Mouse (Mus musculus) MEL (cell line): ENCODE results near the gene Cwc22. TPM values are rescaled to one million over a fixed set of nuclear protein-coding genes. Genes with fewer than 3 reads are reported as not detected.

Experiments
- DNase-seq: peaks from one replicate; pipeline ENCODE4 v3.0.0; 2011; ENCODE audit warnings: low read depth, low spot score
- H3K27ac ChIP-seq: 2 replicates; pipeline ENCODE4 v1.5.1; 2012; ENCODE audit warnings: low read depth, mild to moderate bottlenecking, control low read depth, low read length, moderate library complexity; ENCODE audit not compliant: control insufficient read depth
- H3K27me3 ChIP-seq, 2 experiments: fragments of 150-350 bp in 1 of 2; sonication (generic) in 1 of 2; 2 replicates each; pipeline ENCODE4 v1.6.1; 2012; ENCODE audit warnings: low read length in 2 of 2, mild to moderate bottlenecking in 2 of 2, improper control_type of control experiment in 1 of 2, moderate library complexity in 1 of 2; ENCODE audit not compliant: insufficient read depth in 2 of 2, control insufficient read depth in 1 of 2
- H3K36me3 ChIP-seq, 2 experiments: 2 replicates each; pipeline ENCODE4 v1.6.1; 2012 to 2014; ENCODE audit warnings: low read length in 2 of 2, improper control_type of control experiment in 1 of 2, inconsistent platforms in 1 of 2, mild to moderate bottlenecking in 1 of 2; ENCODE audit not compliant: insufficient read depth in 2 of 2, control insufficient read depth in 1 of 2
- H3K4me1 ChIP-seq, 2 experiments: fragments of 150-350 bp in 1 of 2; sonication (generic) in 1 of 2; 2 replicates each; pipeline ENCODE4 v1.6.1; 2012; ENCODE audit warnings: low read length in 2 of 2, improper control_type of control experiment in 1 of 2, mild to moderate bottlenecking in 1 of 2; ENCODE audit not compliant: insufficient read depth in 2 of 2, control insufficient read depth in 1 of 2
- H3K4me3 ChIP-seq, 2 experiments: fragments of 150-350 bp in 1 of 2; sonication (generic) in 1 of 2; 2 replicates each; pipeline ENCODE4 v1.5.1; 2012; ENCODE audit warnings: low read depth in 2 of 2, low read length in 2 of 2, mild to moderate bottlenecking in 2 of 2, moderate library complexity in 2 of 2, control low read depth in 1 of 2, improper control_type of control experiment in 1 of 2; ENCODE audit not compliant: control insufficient read depth in 1 of 2, insufficient read depth in 1 of 2
- H3K79me2 ChIP-seq: 2 replicates; pipeline ENCODE4 v1.6.1; 2012; ENCODE audit warnings: mild to moderate bottlenecking, low read length, moderate library complexity; ENCODE audit not compliant: control insufficient read depth, poor library complexity, insufficient read depth
- H3K9ac ChIP-seq: 2 replicates; pipeline ENCODE4 v1.6.1; 2012; ENCODE audit warnings: low read depth, mild to moderate bottlenecking, control low read depth, low read length, moderate library complexity; ENCODE audit not compliant: control insufficient read depth, poor library complexity, severe bottlenecking
- H3K9me3 ChIP-seq: fragments of 150-350 bp; sonication (generic); replicated peaks from 2 replicates; pipeline ENCODE4 v1.6.1; 2012; ENCODE audit warnings: mild to moderate bottlenecking, low read length, improper control_type of control experiment, moderate library complexity; ENCODE audit not compliant: insufficient read depth
- BHLHE40 ChIP-seq: IDR thresholded peaks from 2 replicates; pipeline ENCODE4 v1.6.1; 2012; ENCODE audit warnings: low read depth, mild to moderate bottlenecking, inconsistent platforms, low read length, improper control_type of control experiment, borderline replicate concordance
- CHD1 ChIP-seq: IDR thresholded peaks from 2 replicates; pipeline ENCODE4 v1.6.1; 2012; ENCODE audit warnings: low read depth, mild to moderate bottlenecking, inconsistent platforms, low read length, improper control_type of control experiment
- CHD2 ChIP-seq: IDR thresholded peaks from 2 replicates; pipeline ENCODE4 v1.6.1; 2011; ENCODE audit warnings: low read length, improper control_type of control experiment
- CTCF ChIP-seq, 3 experiments: IDR thresholded peaks in 2 of 3; conservative IDR thresholded peaks in 1 of 3; 2 replicates each; pipeline ENCODE4 v1.5.1; 2011 to 2012; ENCODE audit warnings: low read length in 3 of 3, low read depth in 2 of 3, mild to moderate bottlenecking in 2 of 3, improper control_type of control experiment in 1 of 3, inconsistent platforms in 1 of 3, mixed read lengths in 1 of 3, moderate library complexity in 1 of 3; ENCODE audit not compliant: control insufficient read depth in 1 of 3, insufficient read depth in 1 of 3, poor library complexity in 1 of 3, severe bottlenecking in 1 of 3
- E2F4 ChIP-seq: IDR thresholded peaks from 2 replicates; pipeline ENCODE4 v1.6.1; 2011; ENCODE audit warnings: low read depth, low read length, improper control_type of control experiment, borderline replicate concordance
- ELF1 ChIP-seq: IDR thresholded peaks from 2 replicates; pipeline ENCODE4 v1.6.1; 2014; ENCODE audit warnings: low read depth, mild to moderate bottlenecking, inconsistent platforms, low read length, improper control_type of control experiment, moderate library complexity
- EP300 ChIP-seq, 2 experiments: IDR thresholded peaks; 2 replicates each; pipeline ENCODE4 v1.6.1; 2011; ENCODE audit warnings: improper control_type of control experiment in 2 of 2, low read length in 2 of 2, low read depth in 1 of 2, mild to moderate bottlenecking in 1 of 2
- ETS1 ChIP-seq: IDR thresholded peaks from 2 replicates; pipeline ENCODE4 v1.6.1; 2012; ENCODE audit warnings: low read depth, mild to moderate bottlenecking, inconsistent platforms, low read length, improper control_type of control experiment, moderate library complexity
- GABPA ChIP-seq: IDR thresholded peaks from 2 replicates; pipeline ENCODE4 v1.6.1; 2012; ENCODE audit warnings: low read depth, mild to moderate bottlenecking, inconsistent platforms, low read length, improper control_type of control experiment, moderate library complexity
- GATA1 ChIP-seq: IDR thresholded peaks from 2 replicates; pipeline ENCODE4 v1.6.1; 2011; ENCODE audit warnings: low read depth, low read length, improper control_type of control experiment
- HCFC1 ChIP-seq: IDR thresholded peaks from 2 replicates; pipeline ENCODE4 v1.6.1; 2012; ENCODE audit warnings: low read depth, mild to moderate bottlenecking, inconsistent platforms, low read length, improper control_type of control experiment, moderate library complexity
- JUND ChIP-seq: IDR thresholded peaks from 2 replicates; pipeline ENCODE4 v1.6.1; 2011; ENCODE audit warnings: low read depth, mild to moderate bottlenecking, improper control_type of control experiment, low read length
- KAT2A ChIP-seq: conservative IDR thresholded peaks from 2 replicates; pipeline ENCODE4 v1.6.1; 2012; ENCODE audit warnings: low read depth, low read length, improper control_type of control experiment, inconsistent platforms
- MAX ChIP-seq: IDR thresholded peaks from 2 replicates; pipeline ENCODE4 v1.6.1; 2011; ENCODE audit warnings: low read length, improper control_type of control experiment
- MAZ ChIP-seq: IDR thresholded peaks from 2 replicates; pipeline ENCODE4 v1.6.1; 2012; ENCODE audit warnings: low read depth, mild to moderate bottlenecking, inconsistent platforms, low read length, improper control_type of control experiment
- MEF2A ChIP-seq: IDR thresholded peaks from 2 replicates; pipeline ENCODE4 v1.6.1; 2014; ENCODE audit warnings: low read depth, mild to moderate bottlenecking, inconsistent platforms, low read length, improper control_type of control experiment; ENCODE audit not compliant: poor library complexity, insufficient replicate concordance, severe bottlenecking; ENCODE audit errors: extremely low read depth
- MYB ChIP-seq: IDR thresholded peaks from 2 replicates; pipeline ENCODE4 v1.6.1; 2011; ENCODE audit warnings: mild to moderate bottlenecking, low read depth, low read length, improper control_type of control experiment
- MYC ChIP-seq: IDR thresholded peaks from 2 replicates; pipeline ENCODE4 v1.6.1; 2011; ENCODE audit warnings: low read depth, mild to moderate bottlenecking, low read length, improper control_type of control experiment, moderate library complexity
- NELFE ChIP-seq: IDR thresholded peaks from 2 replicates; pipeline ENCODE4 v1.6.1; 2011; ENCODE audit warnings: low read depth, low read length, improper control_type of control experiment
- NRF1 ChIP-seq: IDR thresholded peaks from 2 replicates; pipeline ENCODE4 v1.6.1; 2014; ENCODE audit warnings: low read depth, mild to moderate bottlenecking, inconsistent platforms, low read length, improper control_type of control experiment, moderate library complexity; ENCODE audit not compliant: poor library complexity, insufficient read depth, severe bottlenecking
- POLR2A ChIP-seq, 2 experiments: IDR thresholded peaks; 2 replicates each; pipeline ENCODE4 v1.6.1; 2011 to 2012; ENCODE audit warnings: low read length in 2 of 2, mild to moderate bottlenecking in 2 of 2, control low read depth in 1 of 2, improper control_type of control experiment in 1 of 2, low read depth in 1 of 2, moderate library complexity in 1 of 2; ENCODE audit not compliant: control insufficient read depth in 1 of 2, insufficient read depth in 1 of 2, poor library complexity in 1 of 2
- POLR2AphosphoS2 ChIP-seq: IDR thresholded peaks from 2 replicates; pipeline ENCODE4 v1.6.1; 2011; ENCODE audit warnings: low read length, improper control_type of control experiment
- POLR2AphosphoS5 ChIP-seq: IDR thresholded peaks from 2 replicates; pipeline ENCODE4 v1.6.1; 2012; ENCODE audit warnings: low read depth, borderline replicate concordance, mild to moderate bottlenecking, inconsistent platforms, low read length, moderate library complexity, mixed read lengths
- RAD21 ChIP-seq: IDR thresholded peaks from 2 replicates; pipeline ENCODE4 v1.6.1; 2011; ENCODE audit warnings: mild to moderate bottlenecking, low read depth, low read length, improper control_type of control experiment
- SIN3A ChIP-seq: IDR thresholded peaks from 2 replicates; pipeline ENCODE4 v1.6.1; 2012; ENCODE audit warnings: low read length, improper control_type of control experiment, inconsistent platforms
- SMC3 ChIP-seq: IDR thresholded peaks from 2 replicates; pipeline ENCODE4 v1.6.1; 2011; ENCODE audit warnings: low read depth, low read length, improper control_type of control experiment
- TAL1 ChIP-seq: IDR thresholded peaks from 2 replicates; pipeline ENCODE4 v1.6.1; 2012; ENCODE audit warnings: mild to moderate bottlenecking, inconsistent platforms, low read length, moderate library complexity, mixed read lengths
- TBP ChIP-seq: IDR thresholded peaks from 2 replicates; pipeline ENCODE4 v1.8.0; 2011; ENCODE audit warnings: low read depth, low read length, improper control_type of control experiment
- UBTF ChIP-seq: IDR thresholded peaks from 2 replicates; pipeline ENCODE4 v1.6.1; 2012; ENCODE audit warnings: low read depth, mild to moderate bottlenecking, inconsistent platforms, low read length, improper control_type of control experiment, moderate library complexity, borderline replicate concordance; ENCODE audit not compliant: insufficient read depth
- USF1 ChIP-seq: IDR thresholded peaks from 2 replicates; pipeline ENCODE4 v1.6.1; 2014; ENCODE audit warnings: low read depth, mild to moderate bottlenecking, inconsistent platforms, low read length, improper control_type of control experiment, moderate library complexity
- USF2 ChIP-seq, 2 experiments: IDR thresholded peaks; 2 replicates each; pipeline ENCODE4 v1.6.1; 2011 to 2012; ENCODE audit warnings: improper control_type of control experiment in 2 of 2, low read length in 2 of 2, borderline replicate concordance in 1 of 2, inconsistent platforms in 1 of 2, low read depth in 1 of 2, mild to moderate bottlenecking in 1 of 2; ENCODE audit not compliant: insufficient read depth in 1 of 2
- ZC3H11A ChIP-seq: IDR thresholded peaks from 2 replicates; pipeline ENCODE4 v1.6.1; 2012; ENCODE audit warnings: low read depth, mild to moderate bottlenecking, inconsistent platforms, low read length, improper control_type of control experiment
- ZKSCAN1 ChIP-seq: IDR thresholded peaks from 2 replicates; pipeline ENCODE4 v1.6.1; 2012; ENCODE audit warnings: low read depth, mild to moderate bottlenecking, inconsistent platforms, low read length, improper control_type of control experiment, moderate library complexity
- ZMIZ1 ChIP-seq: IDR thresholded peaks from 2 replicates; pipeline ENCODE4 v1.6.1; 2012; ENCODE audit warnings: low read depth, mild to moderate bottlenecking, inconsistent platforms, low read length, improper control_type of control experiment, moderate library complexity
- polyA plus RNA-seq, 2 experiments: library from polyadenylated mRNA; stranded (reverse) in 1 of 2; unstranded in 1 of 2; fragments of >175 nt in 1 of 2; fragments of >200 nt in 1 of 2; gene quantifications; 2 replicates each; pipeline versions ENCODE4 v1.2.1 to v1.2.4; 2012; ENCODE audit warnings: low replicate concordance in 2 of 2, low read depth in 1 of 2; ENCODE audit not compliant: insufficient read length in 2 of 2, insufficient read depth in 1 of 2, missing spikeins in 1 of 2
- total RNA-seq: library from RNA; depleted of rRNA; stranded (reverse); fragments of 300-350 nt; gene quantifications from 2 replicates; pipeline ENCODE4 v1.2.3, GENCODE M21; 2012; rRNA removed

Gene Cwc22
- total RNA-seq, result 53.4 and 54.0 TPM in 2 replicates
- 10 to 100 TPM in 1 of 2 experiments, not detected in 1; 72.7 TPM for polyA plus RNA-seq

GRCm38 (mm10) chr2:77945596-77946485 lies at the start of gene Cwc22:
Gene Cwc22 (minus strand): TSS chr2:77946375.
- H3K9ac ChIP-seq, result peak within 1 kb of the TSS; percentile 94
- H3K79me2 ChIP-seq, result peaks cover 33% of the 10 kb centered on the region
- H3K36me3 ChIP-seq, result peaks cover 0 to 31% of the 10 kb centered on the region in 2 experiments; a peak in 3 of 4 replicates
- DNase-seq, result peak; percentile 95
- peak within 1 kb of the TSS; percentile 60 to 86 for H3K4me3 ChIP-seq
- no peaks in the 10 kb centered on the region for H3K27me3 ChIP-seq
- H3K27ac ChIP-seq, result peak within 1 kb of the TSS; percentile 84
- peaks cover 10 to 12% of the 10 kb centered on the region in 2 experiments; a peak in 3 of 4 replicates for H3K4me1 ChIP-seq
- no peaks in the 10 kb centered on the region for H3K9me3 ChIP-seq
- TF ChIP-seq USF2 (IDR thresholded peaks at IDR 0.05; ENCODE audit: borderline replicate concordance in 1 of 2, insufficient read depth in 1 of 2, low read depth in 1 of 2, low read length in 2 of 2), result no peak
- peak; percentile 99 for TF ChIP-seq KAT2A
- TF ChIP-seq ZMIZ1, result 0 out of 2 replicates have a peak, but pooled peaks have one; percentile 39
- peak; percentile 57 to 75; a peak in 3 of 4 replicates for TF ChIP-seq POLR2A (IDR thresholded peaks at IDR 0.05; ENCODE audit: control insufficient read depth in 1 of 2, insufficient read depth in 1 of 2, low read depth in 1 of 2, low read length in 2 of 2, poor library complexity in 1 of 2)
- no peak for TF ChIP-seq CTCF (IDR thresholded peaks at IDR 0.05 in 2 of 3, conservative IDR thresholded peaks at IDR 0.05 in 1 of 3; ENCODE audit: control insufficient read depth in 1 of 3, insufficient read depth in 1 of 3, low read depth in 2 of 3, low read length in 3 of 3, poor library complexity in 1 of 3, severe bottlenecking in 1 of 3)
- no peak for TF ChIP-seq ETS1
- TF ChIP-seq MAZ, result no peak
- TF ChIP-seq POLR2AphosphoS5, result no peak
- TF ChIP-seq SMC3, result no peak
- no peak for TF ChIP-seq RAD21
- TF ChIP-seq POLR2AphosphoS2, result no peak
- no peak for TF ChIP-seq ZKSCAN1
- TF ChIP-seq EP300 (IDR thresholded peaks at IDR 0.05; ENCODE audit: low read depth in 1 of 2, low read length in 2 of 2), result no peak
- peak; percentile 69 for TF ChIP-seq TBP
- TF ChIP-seq ELF1, result peak; percentile 75
- TF ChIP-seq SIN3A, result peak; percentile 74
- 0 out of 2 replicates have a peak, but pooled peaks have one; percentile 9 for TF ChIP-seq CHD1
- TF ChIP-seq NRF1, result peak; percentile 22; the same call in 1 of the 2 replicates
- TF ChIP-seq E2F4, result peak; percentile 88
- TF ChIP-seq MEF2A, result no peak
- no peak for TF ChIP-seq JUND
- TF ChIP-seq UBTF, result no peak
- peak; percentile 93 for TF ChIP-seq CHD2
- no peak for TF ChIP-seq ZC3H11A
- TF ChIP-seq MYB, result no peak
- TF ChIP-seq USF1, result no peak
- peak; percentile 99 for TF ChIP-seq HCFC1
- TF ChIP-seq MYC, result peak; percentile 88; the same call in 1 of the 2 replicates
- peak; percentile 68 for TF ChIP-seq NELFE
- TF ChIP-seq GABPA, result no peak; the same call in 1 of the 2 replicates
- TF ChIP-seq BHLHE40, result no peak
- TF ChIP-seq MAX, result peak; percentile 89
- TF ChIP-seq GATA1, result no peak
- TF ChIP-seq TAL1, result no peak
